Mouse (Mus musculus) Muller cell, postnatal 12 days (primary cell): ENCODE measurements around the gene Cpne8.

Experiments used
- DNase-seq: peaks from one replicate; pipeline ENCODE4 v3.0.0-alpha.2; 2015; ENCODE audit errors: inconsistent ontology term

The Cpne8 gene

DNA sequence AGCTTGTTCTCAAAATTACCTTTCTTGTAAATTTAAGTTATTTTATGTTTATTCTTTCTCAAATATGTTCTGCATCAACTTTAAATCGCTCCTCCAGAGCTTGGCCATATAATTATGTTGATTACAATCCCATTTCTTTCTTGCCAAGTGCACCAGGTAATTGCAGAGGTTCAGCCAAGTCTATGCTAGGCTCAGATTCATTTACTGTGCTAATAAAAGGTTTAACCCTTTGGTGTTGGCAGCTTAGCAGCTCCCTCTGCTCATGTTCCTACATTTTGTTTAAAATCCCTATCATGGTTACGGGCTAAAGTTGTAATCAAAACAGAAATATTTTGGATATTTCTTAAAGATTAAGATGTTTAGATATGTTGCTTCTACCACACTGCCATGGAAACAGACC is 216.0 kb downstream of the Cpne8 start:
- DNase-seq = no peak

DNA sequence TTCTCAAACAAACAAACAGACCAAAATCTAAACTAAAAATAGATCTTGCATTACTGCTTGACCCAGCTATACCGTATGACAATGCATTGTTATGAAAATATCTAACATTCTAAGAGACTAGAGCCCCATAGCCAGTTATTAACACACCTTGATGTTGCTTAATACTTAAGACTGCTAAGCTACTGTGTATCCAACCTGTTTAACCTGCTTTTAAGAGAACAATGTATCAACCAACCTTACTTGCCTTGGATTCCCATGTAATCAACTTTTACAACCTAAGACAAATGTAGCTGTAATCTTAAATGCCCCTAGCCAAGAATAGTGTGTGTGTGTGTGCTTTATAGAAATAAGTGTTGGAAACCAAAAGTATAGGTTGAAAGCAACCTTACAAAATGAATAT is 233.2 kb downstream of the Cpne8 start:
- no peak for DNase-seq
